Mouse (Mus musculus) neural tube, embryonic 10.5 days (tissue): ENCODE results near the gene A430005L14Rik.
"Not testable (repeated sequence)": the region's sequence is repeated elsewhere in the genome, so short reads cannot be mapped to it uniquely, and the experiment has no call there.

Experiments used
- DNase-seq: peaks from one replicate; pipeline ENCODE4 v3.0.0-alpha.2; 2017; ENCODE audit warnings: low spot score; ENCODE audit errors: extremely low spot score

A430005L14Rik gene

DNA sequence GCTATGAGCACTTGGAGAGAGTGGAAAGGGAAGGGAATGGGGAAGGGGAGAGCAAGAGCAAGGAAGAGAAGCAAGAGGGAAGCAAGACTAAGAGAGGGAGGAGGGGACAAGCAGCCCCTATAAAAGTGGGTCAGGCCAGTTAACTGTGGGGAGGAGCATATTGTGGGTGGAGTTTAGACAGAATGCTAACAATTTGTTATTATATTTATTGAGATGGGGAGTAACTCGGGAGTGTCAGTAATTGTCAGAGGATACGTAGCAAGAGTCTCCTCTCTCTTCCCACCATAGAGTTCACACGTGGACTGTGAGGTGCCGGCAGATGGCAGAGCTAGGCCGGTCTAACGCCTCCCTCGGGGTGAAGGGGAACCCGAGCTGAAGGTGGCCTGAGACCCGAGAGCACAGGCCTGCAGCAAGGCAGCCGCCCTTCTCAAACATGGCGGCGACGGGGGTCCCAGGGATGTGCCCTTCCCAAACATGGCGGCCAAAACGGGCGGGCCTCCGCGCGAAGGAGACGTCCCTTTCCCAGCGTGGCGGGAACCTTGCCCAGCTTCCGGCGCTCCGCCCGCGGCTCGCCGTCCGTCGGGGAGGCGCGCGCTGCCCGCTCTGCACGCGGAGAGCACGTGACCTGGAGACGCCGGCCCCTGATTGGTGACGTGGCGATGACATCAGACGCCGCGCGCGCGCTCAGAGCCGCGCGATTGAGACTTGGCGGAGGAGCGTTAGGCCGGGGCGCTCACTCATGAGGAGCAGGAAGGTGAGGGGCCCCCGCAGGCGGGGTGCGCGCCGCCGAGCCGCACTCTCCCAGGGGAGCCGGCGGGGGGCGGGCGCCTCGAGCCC, at the start of gene A430005L14Rik:
A430005L14Rik (plus strand) TSS at position 669 of the 837 bp plus-strand sequence.
- peak; percentile 97 for DNase-seq

DNA sequence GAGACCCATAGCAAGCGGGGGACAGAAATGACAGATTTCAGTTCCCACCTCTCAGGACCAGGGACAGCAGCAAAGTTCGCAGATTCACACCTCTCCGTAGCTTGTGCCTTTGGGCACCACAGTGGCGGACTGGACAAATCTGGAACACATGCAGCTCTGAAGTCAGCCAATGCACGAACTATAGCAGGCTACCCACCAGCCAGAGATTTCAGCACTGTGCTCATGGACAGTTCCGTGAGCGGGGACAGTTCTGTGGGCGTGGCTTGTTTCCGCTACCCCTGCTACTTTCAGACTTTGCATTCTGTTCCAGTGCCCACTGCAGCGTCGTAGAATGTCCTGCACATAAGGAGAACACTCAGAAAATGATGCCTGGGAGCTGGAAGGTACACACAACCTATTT, 49.5 kb upstream of the A430005L14Rik start:
- peak; percentile 69 for DNase-seq

DNA sequence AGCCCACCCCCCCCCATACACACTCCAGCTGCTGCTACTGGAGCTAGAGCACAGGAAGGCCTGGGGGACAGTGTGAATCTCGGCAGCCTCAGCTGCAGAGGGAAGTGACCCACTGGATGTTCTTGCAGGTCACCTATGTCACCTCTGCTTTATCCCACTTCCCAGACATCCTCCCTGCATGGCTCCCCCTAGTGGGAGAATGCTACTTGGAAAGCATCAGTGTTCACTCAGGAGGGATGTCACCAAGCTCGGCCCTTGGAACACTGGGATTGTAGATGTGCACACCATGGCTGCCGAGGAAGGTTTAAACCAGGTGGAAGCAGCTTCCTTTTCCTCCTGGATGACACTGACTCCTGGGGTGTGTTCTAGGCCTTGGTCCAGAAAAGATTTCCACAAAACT, 43.4 kb upstream of the A430005L14Rik start:
- DNase-seq: no peak

DNA sequence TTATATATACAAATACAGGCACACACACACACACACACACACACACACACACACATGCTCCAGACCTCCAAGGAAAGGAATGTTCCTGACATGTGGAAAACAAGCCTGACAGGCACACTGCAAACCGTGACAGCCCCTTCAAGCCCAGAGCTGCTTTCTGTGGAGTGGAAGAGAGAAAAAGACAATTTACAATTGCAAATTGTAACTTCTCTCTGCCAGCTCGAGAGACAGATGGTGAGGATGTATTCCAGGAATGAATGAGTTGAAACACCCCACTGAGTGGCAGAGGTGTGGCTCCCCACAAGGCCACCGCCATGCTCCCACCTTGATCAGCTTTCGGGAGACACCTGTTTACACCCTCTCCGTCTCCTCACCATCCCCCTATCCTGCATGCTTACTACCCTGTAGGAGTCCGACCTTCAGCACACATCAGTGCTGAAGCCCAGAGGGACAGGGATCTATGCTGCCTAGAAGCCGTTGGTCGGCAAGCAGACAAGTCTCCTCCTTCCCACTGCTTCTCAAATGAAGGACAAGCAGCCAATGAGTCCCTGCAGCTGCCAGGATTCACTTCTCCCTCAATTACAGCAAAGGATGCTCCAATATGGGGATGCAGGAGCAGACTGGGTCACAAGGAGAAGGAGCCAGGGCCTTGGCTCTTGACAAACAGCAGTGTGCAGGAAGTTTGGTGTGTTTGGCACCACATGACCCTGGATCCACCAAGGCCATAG, 39.1 kb upstream of the A430005L14Rik start:
- DNase-seq: no peak

DNA sequence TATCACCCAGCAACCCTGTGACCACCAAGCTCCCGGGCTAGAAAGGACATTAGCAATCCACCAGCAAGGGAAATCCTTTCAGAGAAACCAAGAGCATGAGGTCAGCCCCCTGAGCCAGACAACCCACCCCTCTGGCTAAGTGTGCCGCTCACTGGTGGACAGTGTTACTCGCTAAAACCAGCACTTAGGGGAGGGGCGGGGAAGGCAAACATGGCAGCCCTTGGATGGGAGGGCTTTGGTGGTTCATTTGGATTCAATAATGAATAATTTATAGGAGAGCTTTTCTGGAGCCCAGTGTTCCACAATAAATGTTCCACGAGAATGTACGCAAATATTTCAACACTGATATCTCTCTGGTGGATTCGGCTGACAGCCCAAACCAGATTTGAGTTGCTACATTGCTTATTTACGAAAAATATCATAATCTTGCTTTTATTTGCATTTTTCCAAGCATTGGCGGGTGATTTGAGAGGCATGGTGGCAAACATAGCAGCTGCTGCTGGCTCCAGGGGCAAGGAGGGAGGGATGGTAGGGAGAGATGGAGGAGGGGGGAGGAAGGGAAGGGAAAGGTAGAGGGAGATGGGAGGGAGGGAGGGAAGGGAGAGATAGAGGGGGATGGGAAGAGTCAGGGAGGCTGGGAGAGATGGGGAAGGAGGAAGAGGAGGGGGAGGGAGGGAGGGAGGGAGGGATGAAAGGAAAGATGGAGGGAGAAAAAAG, 36.4 kb upstream of the A430005L14Rik start:
- DNase-seq: no peak

DNA sequence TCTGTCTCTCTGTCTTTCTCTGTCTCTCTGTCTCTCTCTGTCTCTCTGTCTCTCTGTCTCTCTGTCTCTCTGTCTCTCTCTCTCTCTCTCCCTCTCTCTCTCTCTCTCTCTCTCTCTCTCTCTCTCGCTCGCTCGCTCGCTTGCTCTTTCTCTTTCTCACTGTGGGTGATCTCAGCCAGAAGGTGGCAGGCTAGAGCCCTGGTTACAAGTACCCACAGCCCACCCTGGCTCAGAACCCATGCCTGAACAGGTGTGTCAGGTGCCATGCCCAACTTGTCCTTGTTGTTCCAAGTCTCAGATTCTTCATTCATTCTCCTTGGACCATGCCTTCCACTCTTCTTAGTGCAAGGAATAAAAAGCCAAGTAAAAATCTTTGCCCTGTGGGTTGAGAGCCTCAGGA, 34.9 kb upstream of the A430005L14Rik start:
- not testable (repeated sequence) for DNase-seq

DNA sequence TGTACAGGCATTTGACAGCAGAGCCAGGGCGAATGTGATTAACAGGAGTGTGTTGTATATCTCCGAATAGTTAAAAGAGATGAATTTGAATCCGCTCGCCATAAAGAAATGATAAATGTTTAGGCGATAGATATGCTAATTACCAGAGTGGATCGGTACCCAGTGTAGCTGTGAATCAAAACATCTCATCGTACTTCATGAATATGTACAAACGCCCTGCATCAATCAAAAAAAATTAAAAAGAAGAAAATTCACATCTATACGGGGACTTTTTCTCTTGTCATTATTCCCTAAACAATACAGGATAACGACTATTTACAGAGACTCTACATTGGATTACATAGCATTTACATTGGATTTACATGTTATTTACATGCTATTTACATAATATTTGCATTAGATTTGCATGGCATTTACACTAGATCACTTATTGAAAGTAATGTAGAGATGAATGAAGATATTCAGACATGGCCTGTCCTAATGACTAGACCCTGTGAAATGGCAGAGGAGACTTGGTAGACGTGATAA, 28.2 kb upstream of the A430005L14Rik start:
- no peak for DNase-seq

DNA sequence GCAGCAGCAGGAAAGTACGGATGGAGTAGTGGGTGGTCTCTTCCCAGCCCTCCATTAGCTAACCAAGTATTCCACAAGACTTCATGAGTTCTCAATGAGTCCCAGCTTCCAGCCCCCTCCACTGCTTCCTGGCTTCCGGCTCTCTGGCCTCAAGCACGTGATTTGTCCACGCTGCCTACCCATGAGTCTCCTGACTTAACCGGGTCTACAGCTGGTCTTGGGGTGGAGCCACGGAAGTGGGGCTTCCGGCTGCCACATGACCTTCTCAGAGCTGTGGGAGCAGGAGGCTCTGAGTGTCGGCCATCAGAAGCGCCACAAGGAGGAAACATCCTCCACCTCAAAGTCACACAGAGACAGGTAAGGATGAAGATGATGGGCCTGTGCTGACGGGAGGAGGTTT, 27.6 kb upstream of the A430005L14Rik start:
- no peak for DNase-seq

DNA sequence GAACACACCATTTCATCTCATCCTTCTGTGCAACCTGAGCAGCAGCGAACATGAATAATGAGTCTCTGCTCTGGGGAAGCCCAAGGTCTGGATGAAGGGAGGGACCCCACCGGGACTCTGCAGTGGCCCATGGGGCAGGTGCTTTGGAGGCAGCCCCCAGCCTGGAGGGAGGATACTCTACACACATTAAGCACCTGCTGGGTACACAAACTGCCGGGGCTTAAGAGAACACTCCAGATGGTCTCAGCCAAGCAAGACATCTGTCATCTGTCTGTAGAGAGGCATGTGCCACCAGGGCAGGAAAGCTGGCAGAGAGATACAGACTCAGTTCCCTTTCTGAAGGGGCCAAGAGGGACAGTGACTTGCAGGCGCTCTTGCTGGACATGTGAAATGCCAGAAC, 27.1 kb upstream of the A430005L14Rik start:
- DNase-seq: no peak

DNA sequence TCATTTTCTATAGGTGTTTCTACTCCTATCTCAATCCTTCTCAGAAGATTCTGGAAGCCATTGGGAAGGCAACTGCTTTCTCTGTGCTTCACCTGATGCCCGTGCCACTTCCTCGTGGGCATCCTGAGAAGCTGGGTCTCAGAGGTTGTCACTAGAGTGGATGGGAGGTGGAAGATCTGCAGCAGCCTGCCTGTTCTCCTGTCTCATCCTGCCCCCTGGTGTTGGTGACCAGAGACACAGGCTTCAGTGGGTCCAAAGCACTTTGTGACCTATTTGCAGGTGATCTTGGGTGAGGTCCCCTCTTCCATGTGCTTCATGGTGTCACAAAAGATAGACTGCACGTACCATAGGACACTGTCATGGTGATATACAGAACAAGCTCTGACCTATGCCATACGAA, 13.8 kb upstream of the A430005L14Rik start:
- peak; percentile 29 for DNase-seq

DNA sequence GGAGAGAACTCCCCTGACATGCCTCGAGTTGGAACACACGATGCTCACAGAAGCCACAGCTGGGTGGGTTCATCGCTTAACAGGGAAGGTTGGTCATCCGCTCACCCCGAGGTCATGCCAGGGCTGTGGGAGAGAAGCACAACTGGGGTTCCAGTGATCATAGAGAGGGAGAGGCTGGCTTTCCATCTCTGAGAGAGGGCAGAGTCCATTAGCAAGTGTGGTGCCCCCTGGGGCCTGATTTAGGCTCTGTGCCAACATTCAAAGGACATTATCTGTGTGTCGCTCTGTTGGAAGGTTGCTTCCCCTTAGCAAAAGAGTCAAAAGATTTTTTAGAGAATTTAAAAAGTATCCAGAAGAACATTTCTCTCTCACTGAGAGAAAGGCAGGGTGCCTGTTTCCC, 12.8 kb upstream of the A430005L14Rik start:
- no peak for DNase-seq

DNA sequence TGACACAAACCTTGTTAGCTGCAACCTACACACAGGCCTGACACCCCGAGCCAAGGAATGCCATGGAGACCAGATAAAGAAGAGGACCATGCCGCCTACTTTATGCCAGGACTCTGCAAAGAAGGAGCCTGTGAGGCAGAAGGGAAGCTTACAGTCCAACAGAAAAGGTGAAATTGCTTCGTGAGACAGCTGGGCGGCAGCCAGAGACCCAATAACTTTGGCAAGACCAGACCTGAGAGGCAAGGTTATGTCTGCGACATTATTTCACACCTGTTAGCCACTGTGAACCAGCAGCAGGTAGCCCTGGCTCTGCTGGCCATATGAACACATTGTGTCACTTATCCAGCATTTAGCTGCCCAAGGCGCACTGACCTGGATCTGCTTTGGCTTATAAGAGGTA, 11.3 kb upstream of the A430005L14Rik start:
- DNase-seq: no peak

DNA sequence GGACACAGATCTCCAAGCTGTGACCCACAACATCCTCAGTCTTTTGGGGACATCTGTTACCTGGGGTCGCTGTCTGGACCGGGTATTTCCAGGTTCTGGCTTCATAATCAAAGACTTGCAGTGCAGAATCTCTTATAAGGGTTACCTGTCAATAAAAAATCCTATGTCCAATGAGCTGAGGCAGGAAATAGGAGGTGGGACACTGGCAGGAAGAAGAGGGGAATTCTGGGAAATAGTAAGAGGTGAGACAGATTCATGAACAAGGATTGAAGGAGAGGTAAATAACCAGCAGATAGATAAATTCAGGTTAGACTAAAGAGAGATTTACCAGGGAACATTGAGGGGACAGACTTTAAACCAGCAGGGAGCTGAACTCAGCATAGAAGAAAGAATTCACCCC, 6.7 kb upstream of the A430005L14Rik start:
- no peak for DNase-seq

DNA sequence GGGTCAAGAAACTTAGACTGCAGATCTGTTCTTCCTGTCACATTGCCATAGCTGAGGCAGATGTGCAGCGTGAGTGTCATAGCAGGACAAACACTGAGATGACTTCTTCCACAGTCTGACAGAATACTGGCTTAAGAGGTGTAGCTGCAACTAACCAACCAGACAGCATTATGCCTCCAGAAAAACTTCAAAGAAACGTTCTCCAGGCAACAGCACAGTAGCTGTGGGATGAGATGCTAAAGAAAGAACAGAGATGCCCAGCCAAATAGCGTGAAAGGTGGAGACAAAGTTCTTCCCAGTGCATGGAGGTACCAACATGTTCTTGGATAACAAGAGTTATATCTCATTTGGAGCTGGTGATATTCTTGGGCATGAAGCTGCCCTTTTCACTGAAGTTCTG, 5.9 kb upstream of the A430005L14Rik start:
- DNase-seq: no peak

DNA sequence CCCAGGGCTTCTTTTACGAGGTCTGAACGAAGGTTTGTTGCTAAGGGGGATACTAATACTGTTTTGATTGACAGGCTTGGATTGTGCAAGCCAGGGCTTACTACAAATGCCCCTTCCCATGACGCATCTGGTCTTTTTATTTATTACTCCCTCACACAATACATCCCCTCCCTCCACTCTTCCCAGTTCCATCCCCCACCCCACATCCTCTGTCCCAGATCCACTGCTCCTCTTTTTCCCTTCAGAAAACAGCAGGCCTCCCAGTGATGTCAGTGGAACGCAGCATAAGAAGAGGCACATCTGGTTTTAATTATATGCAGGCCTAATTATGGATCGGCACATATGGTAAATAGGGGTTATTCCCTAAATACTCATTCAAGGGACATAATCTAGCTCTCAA, 5.3 kb upstream of the A430005L14Rik start:
- DNase-seq: no peak

DNA sequence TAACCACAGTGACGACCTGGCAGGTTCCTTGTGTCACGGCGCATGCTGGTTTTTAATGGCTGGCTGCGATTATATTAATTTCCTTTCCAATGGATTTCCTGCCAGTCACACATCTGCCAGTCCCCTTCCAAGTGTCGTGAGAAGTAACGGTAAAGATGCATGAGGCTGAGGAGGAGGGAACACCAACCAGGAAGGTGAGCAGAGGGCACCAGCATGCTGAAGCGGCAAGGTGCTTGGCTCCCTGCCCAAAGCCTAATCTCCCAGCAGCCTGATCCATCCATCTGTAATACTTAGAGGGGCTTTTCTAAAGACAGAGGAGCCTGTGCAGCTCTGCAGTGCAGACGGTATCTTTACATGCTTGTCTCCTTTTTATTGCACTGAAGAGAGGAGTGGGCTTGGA, 1.4 kb upstream of the A430005L14Rik start:
- no peak for DNase-seq

DNA sequence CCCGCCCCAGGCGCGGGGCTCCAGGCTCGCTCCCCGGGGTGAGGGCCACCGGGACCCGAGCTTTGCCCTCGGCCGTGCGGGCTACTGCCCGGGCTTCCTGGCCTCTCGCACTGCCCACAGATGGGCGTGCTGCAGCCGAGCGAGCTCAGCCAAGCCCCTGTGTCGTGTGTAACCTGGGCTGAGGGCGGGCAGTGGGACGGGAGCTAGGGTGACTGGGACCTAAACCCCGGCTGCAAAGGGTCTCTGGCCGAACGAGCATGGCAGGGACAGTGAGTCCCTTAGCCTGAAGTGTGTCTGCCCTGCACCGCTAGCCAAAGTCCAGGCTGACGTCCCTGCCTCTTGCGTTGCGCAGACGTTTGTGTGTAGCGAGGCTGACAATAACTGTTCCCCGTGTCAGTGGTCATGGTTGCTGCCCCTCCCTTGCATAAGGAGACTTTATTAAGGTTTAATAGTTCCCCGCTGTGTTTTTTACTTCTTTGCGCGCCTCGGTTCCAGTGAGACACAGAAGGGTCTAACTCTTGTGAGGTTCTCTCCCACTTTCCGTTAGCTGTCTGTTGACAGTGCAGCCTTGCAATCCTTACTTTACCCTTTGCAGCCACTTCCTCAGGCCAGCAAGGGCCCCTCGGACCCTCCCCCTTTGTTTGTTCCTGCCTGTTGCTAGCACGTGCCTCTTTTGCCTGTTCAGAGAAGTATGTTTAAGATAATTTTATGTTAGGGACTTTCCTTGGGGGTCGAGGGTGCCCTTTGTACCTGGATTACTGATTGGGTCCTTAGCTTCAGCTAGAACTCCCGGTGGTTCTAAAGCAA, 610 bp downstream of the A430005L14Rik start:
- DNase-seq: peak; percentile 69

DNA sequence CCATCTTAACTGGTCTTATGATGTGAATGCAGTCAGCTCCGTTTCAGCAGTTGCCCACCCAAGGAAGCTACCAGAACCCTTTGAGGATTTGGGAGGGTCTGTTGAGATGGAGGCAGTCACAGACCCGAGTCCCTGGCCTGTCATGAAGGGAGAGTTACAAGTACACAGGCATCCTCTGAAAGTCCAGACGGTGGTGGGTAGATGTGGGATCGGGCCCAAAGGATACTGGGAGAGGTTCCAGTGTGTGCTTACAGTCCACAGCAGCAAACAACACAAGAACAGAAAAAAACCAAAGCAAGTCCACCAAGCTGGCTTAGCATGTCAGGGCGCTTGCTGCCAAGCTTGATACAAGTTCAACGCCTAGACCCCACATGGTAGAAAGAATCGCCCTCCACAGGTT, 5.6 kb downstream of the A430005L14Rik start:
- no peak for DNase-seq

DNA sequence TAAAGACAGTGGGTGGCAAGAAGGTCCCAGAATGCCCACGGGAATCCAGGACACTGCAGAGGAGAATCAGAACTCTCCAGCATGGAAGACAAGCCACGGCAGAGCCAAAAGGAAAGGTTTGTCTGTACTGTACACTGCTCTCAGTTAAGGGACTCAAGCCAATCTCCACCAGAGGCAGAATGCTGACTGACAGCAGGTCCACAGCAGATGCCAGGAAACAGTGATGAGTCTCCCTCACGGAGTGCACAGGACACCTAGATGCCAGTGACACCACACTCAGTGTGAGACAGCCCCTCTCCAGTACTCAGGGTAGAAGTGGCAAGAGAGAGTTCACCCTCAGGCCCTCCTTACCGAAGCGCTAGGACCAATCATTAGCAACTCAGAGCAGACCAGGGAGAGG, 9.6 kb downstream of the A430005L14Rik start:
- DNase-seq: no peak

DNA sequence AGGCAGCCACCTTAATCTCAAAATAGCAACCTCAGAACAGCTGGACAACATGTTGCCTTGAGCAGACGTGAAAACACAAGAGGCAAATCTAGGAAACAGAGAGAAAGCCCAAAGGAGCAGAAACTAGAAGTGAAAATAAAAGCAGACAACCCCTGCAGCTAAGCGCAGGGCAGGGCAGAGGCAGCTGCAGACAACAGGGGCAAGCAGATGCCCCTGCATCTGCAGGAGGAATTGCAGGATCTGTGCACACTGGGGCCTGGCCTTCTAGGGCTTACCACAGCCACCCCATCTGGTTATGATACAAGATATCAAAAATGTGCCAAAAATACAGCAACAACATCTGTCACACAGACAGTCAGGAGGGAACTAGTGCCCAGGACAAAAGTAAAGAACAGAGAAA, 10.5 kb downstream of the A430005L14Rik start:
- no peak for DNase-seq

DNA sequence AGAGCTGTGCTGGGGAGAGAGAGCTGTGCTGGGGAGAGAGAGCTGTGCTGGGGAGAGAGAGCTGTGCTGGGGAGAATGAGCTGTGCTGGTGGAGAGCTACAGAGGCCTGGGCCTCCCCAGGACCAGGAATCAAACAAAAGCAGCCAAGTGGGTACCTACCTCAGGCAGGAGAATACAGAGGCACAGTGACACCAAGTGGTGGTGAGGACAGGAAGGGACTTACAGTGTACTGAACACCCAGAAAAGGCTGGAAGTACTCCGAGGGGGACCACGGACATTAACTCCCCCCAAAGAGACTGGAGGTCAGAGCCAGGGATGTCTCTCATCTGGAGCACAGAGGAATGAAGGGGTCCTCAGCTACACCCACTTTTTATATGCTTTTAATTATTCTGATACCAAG, 11.0 kb downstream of the A430005L14Rik start:
- DNase-seq: no peak
